ENCODE assay signal across 8 mouse cellular contexts in genomic region chr17:44076051-44076680, GRCm38 (mm10). TPM values are rescaled to one million over a fixed set of nuclear protein-coding genes. Genes with fewer than 3 reads are reported as not detected.
DNase-seq lines count a peak whose midpoint lies in the region; ATAC-seq and TF ChIP-seq lines count a peak whose summit lies in the region.

No protein-coding gene starts in this region.

- peak overlapping the region; percentile 80 for H3K27ac ChIP-seq in gastrocnemius, adult 2 months
- no peak overlapping the region for H3K27ac ChIP-seq in embryonic facial prominence, embryonic 11.5 days (replicated peaks; ENCODE audit: low read depth, low read length)
- H3K27ac ChIP-seq in stomach, postnatal 0 days (replicated peaks): no peak overlapping the region

- DNase-seq in gastrocnemius, adult 2 months: peak; percentile 25
- DNase-seq in gastrocnemius, postnatal 14 days: no peak
- peak; percentile 69 for DNase-seq in 3T3-L1 (ENCODE audit: low read depth, low spot score)
- no peak for DNase-seq in Patski (ENCODE audit: low read depth, low spot score)
- peak; percentile 59 for DNase-seq in embryonic facial prominence, embryonic 11.5 days (ENCODE audit: low spot score)
- DNase-seq in kidney, postnatal 4 days: peak; percentile 21 to 45
- no peak for DNase-seq in stomach, postnatal 0 days (ENCODE audit: low spot score)
- DNase-seq in right cerebral cortex, adult 18-20 months: no peak

- no peak overlapping the region for H3K9ac ChIP-seq in embryonic facial prominence, embryonic 11.5 days (replicated peaks; ENCODE audit: low read length)
- no peak overlapping the region for H3K9ac ChIP-seq in stomach, postnatal 0 days (ENCODE audit: low read length)

- H3K4me1 ChIP-seq in embryonic facial prominence, embryonic 11.5 days (ENCODE audit: control insufficient read depth, insufficient read depth, low read length): no peaks in the 10 kb centered on the region
- no peaks in the 10 kb centered on the region for H3K4me1 ChIP-seq in stomach, postnatal 0 days (replicated peaks; ENCODE audit: control insufficient read depth, insufficient read depth)

- intact Hi-C loops in gastrocnemius, adult 2 months (cut with DNase I): loop anchor here (1.0 to 5.0 kb wide), 2 partner anchors 54 to 181 kb away; no protein-coding TSS in a partner anchor
- intact Hi-C loops in gastrocnemius, postnatal 14 days (cut with DNase I; ENCODE audit: low total_unique reads): no loop called here

- H3K4me3 ChIP-seq in gastrocnemius, adult 2 months: peak overlapping the region; percentile 62
- H3K4me3 ChIP-seq in embryonic facial prominence, embryonic 11.5 days (ENCODE audit: low read depth, low read length): no peak overlapping the region
- no peak overlapping the region for H3K4me3 ChIP-seq in stomach, postnatal 0 days (ENCODE audit: low read depth, low read length)

- POLR2A ChIA-PET in Patski (lab: Charles Lee): no interaction called here

- CTCF ChIA-PET in Patski (lab: Charles Lee): interaction anchor here (0.8 to 1.9 kb wide), 7 partner anchors 11 to 192 kb away, joined by 3 to 5 read pairs (median 4); no protein-coding TSS in a partner anchor

- H3K4me2 ChIP-seq in embryonic facial prominence, embryonic 11.5 days (ENCODE audit: low read depth, low read length): no peak overlapping the region
- H3K4me2 ChIP-seq in stomach, postnatal 0 days (replicated peaks; ENCODE audit: low read depth): no peak overlapping the region

- in situ Hi-C loops in Patski (cut with MboI; ENCODE audit: low pct_unique_long_range_greater_than_20kb): loop anchor here (5.0 to 10.0 kb wide), 2 partner anchors 49 to 181 kb away; no protein-coding TSS in a partner anchor

- no peak for ATAC-seq in Patski
- ATAC-seq in embryonic facial prominence, embryonic 11.5 days (replicated peaks; ENCODE audit: insufficient number of reproducible peaks, low FRiP score, low TSS enrichment, low read depth): no peak
- no peak for ATAC-seq in stomach, postnatal 0 days (ENCODE audit: low FRiP score, low TSS enrichment)

- H3K36me3 ChIP-seq in embryonic facial prominence, embryonic 11.5 days (replicated peaks; ENCODE audit: control insufficient read depth, insufficient read depth, low read depth, low read length): no peaks in the 10 kb centered on the region
- H3K36me3 ChIP-seq in stomach, postnatal 0 days (ENCODE audit: control insufficient read depth, insufficient read depth, low read length): no peaks in the 10 kb centered on the region

- no peaks in the 10 kb centered on the region for H3K27me3 ChIP-seq in Patski
- no peaks in the 10 kb centered on the region for H3K27me3 ChIP-seq in embryonic facial prominence, embryonic 11.5 days (ENCODE audit: control insufficient read depth, insufficient read depth, low read length)
- H3K27me3 ChIP-seq in stomach, postnatal 0 days (ENCODE audit: control insufficient read depth, insufficient read depth, low read length): no peaks in the 10 kb centered on the region

- TF ChIP-seq EP300 in stomach, postnatal 0 days (optimal IDR thresholded peaks at IDR 0.05): no peak

- no peaks in the 10 kb centered on the region for H3K9me3 ChIP-seq in embryonic facial prominence, embryonic 11.5 days (replicated peaks; ENCODE audit: control insufficient read depth, low read length)
- no peaks in the 10 kb centered on the region for H3K9me3 ChIP-seq in stomach, postnatal 0 days (ENCODE audit: control insufficient read depth, low read length)

- peak; percentile 87 for TF ChIP-seq CTCF in gastrocnemius, adult 2 months (IDR thresholded peaks at IDR 0.05)
- TF ChIP-seq CTCF in Patski (IDR thresholded peaks at IDR 0.05): peak; percentile 82
- TF ChIP-seq CTCF in stomach, postnatal 0 days (IDR thresholded peaks at IDR 0.05; ENCODE audit: low read depth): peak; percentile 77

- 51% methylated on average over 6 of the region's 6 CpGs for WGBS in embryonic facial prominence, embryonic 11.5 days
- WGBS in stomach, postnatal 0 days: 62% methylated on average over 6 of the region's 6 CpGs

RNA-seq across cellular contexts. Expression of gene Enpp5, which starts 2.4 kb away (rescaled TPM):
- 1 to 10 TPM; 6.2 to 7.1 TPM for total RNA-seq in gastrocnemius, adult 2 months (2021)
- total RNA-seq in gastrocnemius, postnatal 14 days (2021): 1 to 10 TPM; 5.1 to 5.2 TPM
- polyA plus RNA-seq in Patski (2021): 131 TPM
- 8.2 and 10.1 TPM in 2 replicates for polyA plus RNA-seq in embryonic facial prominence, embryonic 11.5 days (2014; fragmentation: Nextera tagmentation; extraction: Ambion mirVana)
- 18.7 and 21.3 TPM in 2 replicates for polyA plus RNA-seq in stomach, postnatal 0 days (2015; fragmentation: Nextera tagmentation; extraction: Ambion mirVana)

RNA-seq across cellular contexts. Expression of gene Enpp4, which starts 29.4 kb away (rescaled TPM):
- 10 to 100 TPM; 34.6 to 41.2 TPM for total RNA-seq in gastrocnemius, adult 2 months (2021)
- total RNA-seq in gastrocnemius, postnatal 14 days (2021): 10 to 100 TPM; 17.6 to 17.9 TPM
- 18.2 TPM for polyA plus RNA-seq in Patski (2021)
- polyA plus RNA-seq in embryonic facial prominence, embryonic 11.5 days (2014; fragmentation: Nextera tagmentation; extraction: Ambion mirVana): 4.9 and 6.2 TPM in 2 replicates
- polyA plus RNA-seq in stomach, postnatal 0 days (2015; fragmentation: Nextera tagmentation; extraction: Ambion mirVana): 4.4 and 5.0 TPM in 2 replicates

Comparison
In these comparisons a context has a peak if more than half of its experiments do, and no peak if none do; other contexts are left out.
1. DNase-seq: peak in gastrocnemius, adult 2 months (single experiment), 3T3-L1 (single experiment), embryonic facial prominence, embryonic 11.5 days (single experiment) and kidney, postnatal 4 days (2 of 2); none in gastrocnemius, postnatal 14 days (single experiment), Patski (single experiment), stomach, postnatal 0 days (single experiment) and right cerebral cortex, adult 18-20 months (single experiment).
2. Peak in every context shown above with its lines, with median percentiles within 50 percentile points of each other: CTCF ChIP-seq.